ENCODE assay signal across 11 mouse cellular contexts in genomic region chr6:122644196-122644595, GRCm38 (mm10). TPM values are rescaled to one million over a fixed set of nuclear protein-coding genes. Genes with fewer than 3 reads are reported as not detected.
"Had no signal": no experiment of that assay in that cellular context is flagged by ENCODE, and none has a peak within 500 bp of the region (broad histone marks: within the 10 kb centered on the region; RNA-seq: fewer than 3 reads in every experiment).

No protein-coding gene starts in this region.

RNA-seq across cellular contexts. Expression of gene Dppa3, which starts 18.0 kb away (rescaled TPM):
- polyA plus RNA-seq: neural tube, embryonic 12.5 days; neural tube, embryonic 13.5 days; neural tube, embryonic 14.5 days; neural tube, embryonic 15.5 days; small intestine, adult 2 months; spleen, adult 2 months; stomach, embryonic 14.5 days; stomach, embryonic 15.5 days; stomach, embryonic 16.5 days; stomach, postnatal 0 days had no signal

RNA-seq across cellular contexts. Expression of gene Gdf3, which starts 34.3 kb away (rescaled TPM):
- polyA plus RNA-seq: neural tube, embryonic 12.5 days; neural tube, embryonic 13.5 days; neural tube, embryonic 14.5 days; small intestine, adult 2 months; stomach, embryonic 14.5 days; stomach, postnatal 0 days; urinary bladder, adult 2 months had no signal
